Mouse (Mus musculus): ENCODE measurements around the gene Agtr2. TPM values are rescaled to one million over a fixed set of nuclear protein-coding genes. Genes with fewer than 3 reads are reported as not detected.

Gene Agtr2
- not detected for polyA plus RNA-seq (2017; shearing (Covaris generic))

DNA sequence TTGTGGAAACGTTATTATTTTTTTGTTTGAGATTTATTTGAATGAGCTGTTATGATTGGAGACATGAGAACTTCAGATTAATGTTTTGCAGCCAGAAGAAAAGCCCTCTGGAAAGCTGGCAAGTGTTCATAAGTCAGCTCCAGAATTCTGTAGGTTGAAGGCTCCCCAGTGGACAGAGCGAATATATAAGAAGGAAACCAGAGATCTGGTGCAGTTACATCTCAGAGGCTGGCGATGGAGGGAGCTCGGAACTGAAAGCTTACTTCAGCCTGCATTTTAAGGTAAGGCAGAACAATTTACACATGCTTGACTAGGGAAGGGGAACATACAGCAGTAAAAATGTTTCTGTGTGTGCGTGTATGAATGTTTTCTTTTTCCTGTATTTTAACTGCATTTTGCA is at the start of gene Agtr2:
Gene Agtr2 (plus strand): TSS at position 131 of the 400 bp plus-strand sequence.

Other genes with a start within 250 kb of the Agtr2 start
- not detected for gene Slc6a14, start 230.4 kb downstream of the Agtr2 start, polyA plus RNA-seq (2017; shearing (Covaris generic))